Mouse (Mus musculus) thymus, adult 2 months (tissue): ENCODE data around the gene Ces1d.

Source experiments
- CTCF ChIP-seq: fragments of 200-500 bp; IDR thresholded peaks from 2 replicates; pipeline ENCODE4 v1.5.1; 2012; ENCODE audit warnings: mild to moderate bottlenecking, control low read depth, low read length, moderate library complexity, borderline replicate concordance; ENCODE audit not compliant: control insufficient read depth, poor library complexity, insufficient read depth; ENCODE audit errors: extremely low read depth
- POLR2A ChIP-seq: fragments of 200-500 bp; IDR thresholded peaks from 2 replicates; pipeline ENCODE4 v1.6.1; 2012; ENCODE audit warnings: mild to moderate bottlenecking, low read length, control low read depth, moderate library complexity; ENCODE audit not compliant: control insufficient read depth, poor library complexity, insufficient read depth; ENCODE audit errors: extremely low read depth

- TF ChIP-seq CTCF (no peak), POLR2A (no peak)
Observed at GRCm38 (mm10) chr8:93229446-93229845, 31.8 kb upstream of the Ces1d start, which contains the start of gene Ces1e.
